Mouse (Mus musculus) spleen, postnatal 14 days (tissue): ENCODE results near the gene Smo.
"Not testable (repeated sequence)": the region's sequence is repeated elsewhere in the genome, so short reads cannot be mapped to it uniquely, and the experiment has no call there.

Experiments
- DNase-seq, 2 experiments: peaks; one replicate each; pipeline ENCODE4 v3.0.0; 2021 to 2022; ENCODE audit warnings: low spot score in 2 of 2

Gene Smo

GRCm38 (mm10) chr6:29726576-29727200, 8.6 kb upstream of the Smo start:
- no peak for DNase-seq

- no peak for DNase-seq
Observed at GRCm38 (mm10) chr6:29728035-29728434, 7.3 kb upstream of the Smo start.

GRCm38 (mm10) chr6:29729491-29729890, 5.8 kb upstream of the Smo start:
- no peak for DNase-seq

GRCm38 (mm10) chr6:29735689-29736451, 567 bp downstream of the Smo start:
- DNase-seq = no peak

- DNase-seq = no peak
Observed at GRCm38 (mm10) chr6:29736610-29737458, 1.5 kb downstream of the Smo start.

GRCm38 (mm10) chr6:29751466-29752152, 16.3 kb downstream of the Smo start:
- DNase-seq = no peak

GRCm38 (mm10) chr6:29753336-29753735, 18.0 kb downstream of the Smo start:
- DNase-seq = no peak

- no peak for DNase-seq
Observed at GRCm38 (mm10) chr6:29756001-29756400, 20.7 kb downstream of the Smo start.

- no peak for DNase-seq
Observed at GRCm38 (mm10) chr6:29756476-29756875, 21.2 kb downstream of the Smo start.

- peak; percentile 23 to 58 for DNase-seq
Observed at GRCm38 (mm10) chr6:29758417-29758816, 23.1 kb downstream of the Smo start.

- no peak for DNase-seq
Observed at GRCm38 (mm10) chr6:29759012-29759679, 23.8 kb downstream of the Smo start.

- DNase-seq = not testable (repeated sequence)
Observed at GRCm38 (mm10) chr6:29760397-29760796, 25.1 kb downstream of the Smo start.

GRCm38 (mm10) chr6:29761282-29761681, 26.0 kb downstream of the Smo start:
- DNase-seq = no peak

GRCm38 (mm10) chr6:29762524-29762923, 27.2 kb downstream of the Smo start:
- DNase-seq = no peak

GRCm38 (mm10) chr6:29766874-29767273, 31.6 kb downstream of the Smo start:
- DNase-seq = no peak

- peak; percentile 80 to 86 for DNase-seq
Observed at GRCm38 (mm10) chr6:29767813-29768660, 32.7 kb downstream of the Smo start, which contains the start of gene Ahcyl2. TSS of gene Ahcyl2 (plus strand) at chr6:29768011.

GRCm38 (mm10) chr6:29768791-29769441, 33.6 kb downstream of the Smo start:
- DNase-seq = peak; percentile 32 to 39

- no peak for DNase-seq
Observed at GRCm38 (mm10) chr6:29770672-29771321, 35.5 kb downstream of the Smo start.

GRCm38 (mm10) chr6:29772236-29772635, 36.9 kb downstream of the Smo start:
- DNase-seq = no peak
